Mouse (Mus musculus) liver, embryonic 14.5 days (tissue): ENCODE measurements at regions not wholly inside any gene's neighbourhood (a gene's known extent, or its start where the extent isn't known, plus 50 kb on each side); places are given as distances from the start of the nearest gene placed in this dataset.

Experiments
- CTCF ChIP-seq: IDR thresholded peaks from 2 replicates; pipeline ENCODE4 v1.5.1; 2016; ENCODE audit warnings: antibody characterized with exemption, low read depth, control low read depth
- EP300 ChIP-seq: IDR thresholded peaks from 2 replicates; pipeline ENCODE4 v1.6.1; 2016; ENCODE audit warnings: antibody characterized with exemption, low read depth

- TF ChIP-seq CTCF (no peak), EP300 (no peak)
Observed at GRCm38 (mm10) chr13:16289633-16290032, 278.0 kb downstream of the Inhba start.
